Mouse (Mus musculus): Measurements from ENCODE around the gene Zc3h12a. TPM values are rescaled to one million over a fixed set of nuclear protein-coding genes. Genes with fewer than 3 reads are reported as not detected.

The Zc3h12a gene
- total RNA-seq, 2 experiments from 2014 or later = 4.6 to 6.8 TPM

DNA sequence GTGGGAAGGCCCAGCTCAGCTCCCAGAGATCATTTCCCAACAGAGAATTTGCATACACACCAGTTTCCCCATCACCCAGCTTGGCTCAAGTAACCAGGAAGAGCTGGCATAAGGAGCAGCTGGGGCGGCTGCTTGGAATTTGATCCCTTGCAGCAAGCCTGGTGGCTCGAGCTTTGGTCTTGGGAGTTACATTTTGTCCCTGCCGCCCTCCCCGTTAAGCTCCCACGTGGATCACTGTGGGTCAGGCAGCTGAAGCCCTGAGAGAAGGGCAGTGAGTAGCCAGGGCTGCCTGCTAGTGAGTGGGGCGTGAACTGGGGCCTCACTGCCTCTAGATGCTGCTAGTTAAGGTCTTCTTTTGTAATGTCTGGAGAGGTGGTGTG lies 11.9 kb downstream of the Zc3h12a start:
- peak; percentile 55 for DNase-seq

DNA sequence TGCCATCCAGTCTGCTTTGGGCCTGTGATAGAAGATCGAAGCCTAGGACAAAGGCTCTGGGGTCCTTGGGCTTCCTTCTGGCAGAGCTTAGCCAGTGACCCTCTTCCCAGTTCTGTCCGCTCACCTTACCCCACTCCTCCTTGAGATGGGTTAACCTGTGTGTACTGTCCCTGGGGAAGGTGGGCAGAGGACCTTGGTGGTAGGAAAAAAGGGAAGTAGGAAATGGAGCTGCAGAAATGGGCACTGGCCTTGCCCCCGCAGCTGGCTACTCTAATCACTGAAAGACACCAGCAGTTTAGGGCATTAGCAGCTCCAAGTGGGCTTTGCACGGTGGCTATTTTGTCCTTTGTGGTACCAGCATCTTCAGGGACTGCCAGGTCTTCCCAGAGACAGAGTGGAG lies 12.6 kb downstream of the Zc3h12a start:
- DNase-seq = no peak

DNA sequence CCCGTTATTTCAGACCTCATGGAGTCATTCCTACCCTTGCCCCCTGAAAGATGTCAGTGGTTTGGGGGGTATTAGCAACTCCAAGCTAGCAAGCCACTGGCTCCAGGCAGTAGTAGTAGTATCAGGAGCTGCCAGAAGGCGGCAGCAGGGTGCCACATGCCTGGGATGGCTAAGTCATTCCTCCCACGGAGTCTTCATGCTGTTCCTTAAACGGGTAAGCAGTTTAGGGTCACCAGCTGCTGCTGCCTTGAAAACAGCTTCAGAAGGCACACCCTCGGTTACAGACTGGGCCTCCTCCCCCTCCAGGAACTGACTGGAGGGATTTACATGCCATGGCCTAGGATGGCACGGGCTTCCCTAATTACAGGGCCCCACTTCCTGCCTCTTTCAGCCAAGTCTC lies 13.0 kb downstream of the Zc3h12a start:
- DNase-seq = peak; percentile 93

DNA sequence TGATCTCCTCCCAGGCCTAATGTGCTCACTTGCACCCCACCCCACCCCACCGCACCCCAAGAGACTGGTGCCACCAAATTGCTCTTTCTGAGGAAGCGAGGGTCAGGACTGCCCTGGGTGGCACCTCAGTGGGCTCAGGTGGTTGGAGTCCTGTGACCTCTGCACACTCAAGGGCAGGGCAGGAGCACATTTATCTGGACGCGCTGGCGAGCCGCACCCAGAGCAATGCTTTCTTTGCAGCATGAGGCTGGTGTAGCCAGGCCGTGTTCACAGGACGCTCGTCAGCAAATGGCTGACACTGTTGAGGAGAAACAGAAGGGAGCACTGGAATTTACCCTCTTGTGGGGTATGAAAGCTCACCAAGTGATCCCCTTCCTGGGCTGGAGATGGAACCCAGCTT lies 22.3 kb downstream of the Zc3h12a start:
- no peak for DNase-seq

DNA sequence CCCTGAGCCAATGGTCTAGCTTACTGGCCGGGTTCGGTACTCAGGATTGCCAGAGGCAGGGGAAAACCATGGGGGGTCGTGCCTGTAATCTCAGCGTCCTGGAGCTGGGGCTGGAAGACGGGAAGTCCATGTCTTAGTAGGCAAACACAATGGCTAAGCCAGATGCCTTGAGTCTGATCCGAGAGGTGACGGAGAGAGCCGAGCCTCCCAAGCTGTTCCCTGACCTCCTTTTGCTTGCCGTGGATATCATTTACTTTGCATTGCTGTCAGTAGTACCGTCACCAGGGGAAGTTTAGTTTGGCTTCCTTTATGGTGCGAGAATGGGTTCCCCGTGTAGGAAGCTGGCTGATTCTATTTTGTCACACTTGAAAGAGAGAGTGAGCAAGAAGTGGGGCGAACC lies 26.3 kb downstream of the Zc3h12a start:
- no peak for DNase-seq

DNA sequence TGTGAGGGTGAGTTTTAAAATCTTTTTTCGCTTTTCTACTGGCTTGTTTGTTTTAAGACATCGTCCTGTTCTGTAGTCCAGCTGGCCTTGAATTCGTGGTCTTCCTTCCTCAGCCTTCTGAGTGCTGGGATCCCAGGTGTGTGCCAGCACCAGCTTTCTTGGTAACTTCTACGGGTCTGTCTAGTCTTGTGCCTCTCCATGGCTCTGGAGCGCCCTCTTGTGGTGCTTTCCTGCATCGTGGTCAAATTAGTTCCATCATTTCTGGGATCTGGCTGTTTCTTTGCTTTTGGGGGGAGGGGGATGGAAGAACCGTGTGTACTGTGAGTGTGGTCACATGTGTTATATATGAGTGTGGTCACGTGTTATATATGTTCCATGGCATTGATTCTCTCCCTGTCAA lies 28.2 kb downstream of the Zc3h12a start:
- peak; percentile 90 for DNase-seq

DNA sequence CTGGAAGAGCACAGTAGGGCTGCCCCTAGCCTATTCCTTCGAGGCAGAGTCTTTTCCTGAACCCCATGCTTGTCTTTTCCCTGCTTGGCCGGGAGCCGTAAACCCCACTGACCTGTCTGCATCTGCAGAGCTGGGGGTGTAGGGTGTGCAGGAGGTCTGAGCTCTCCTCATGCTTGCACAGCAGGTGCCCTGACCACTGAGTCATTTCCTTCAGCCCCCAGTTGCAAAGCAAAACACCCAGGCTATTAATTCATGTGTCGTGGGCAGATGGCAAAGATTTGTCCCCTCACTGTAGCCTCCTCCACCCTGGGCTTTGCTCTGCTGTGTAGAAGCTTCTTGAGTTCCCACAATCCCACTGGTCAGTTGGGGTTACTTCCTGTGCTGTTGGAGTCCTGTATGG lies 30.2 kb downstream of the Zc3h12a start:
- DNase-seq = no peak

DNA sequence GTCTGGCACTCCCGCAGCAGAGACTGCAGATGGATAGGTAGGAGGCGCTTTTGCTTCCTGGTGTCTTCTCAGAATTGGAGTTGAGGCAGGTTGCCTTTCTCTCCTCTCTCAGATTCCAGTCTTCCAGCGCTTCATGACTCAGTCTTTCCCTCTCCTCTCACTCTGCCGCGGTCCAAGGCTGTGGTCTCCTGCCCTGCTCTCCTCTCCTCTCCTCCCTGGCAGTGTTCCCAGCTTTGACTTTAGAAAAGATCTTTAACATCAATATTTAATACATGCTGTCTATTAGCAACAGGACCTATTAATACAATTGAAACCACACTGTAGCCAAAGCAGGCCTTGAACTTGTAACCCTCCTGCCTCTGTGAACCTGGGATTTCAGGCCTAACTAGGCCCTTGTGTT lies 31.6 kb downstream of the Zc3h12a start:
- DNase-seq = peak; percentile 53

DNA sequence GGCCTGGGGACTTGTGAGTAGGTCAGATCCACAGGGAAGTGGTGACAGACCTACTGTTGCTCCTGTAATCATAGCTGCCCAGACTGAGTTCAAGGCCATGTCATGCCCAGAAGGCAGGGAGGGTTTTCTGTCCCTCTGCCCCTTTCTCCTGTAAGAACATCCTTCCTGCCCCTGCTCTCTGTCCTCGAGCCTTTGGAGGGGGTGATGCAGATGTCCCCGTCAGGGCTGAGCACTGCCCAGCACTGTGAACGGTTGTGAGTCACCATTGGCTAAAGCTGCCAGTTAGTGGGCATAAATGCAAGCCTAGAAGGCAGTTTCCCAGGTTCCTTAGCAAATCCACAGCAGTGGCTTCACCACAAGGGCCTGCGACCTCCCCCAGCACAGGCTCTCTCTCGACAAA lies 34.6 kb downstream of the Zc3h12a start:
- peak; percentile 19 for DNase-seq

DNA sequence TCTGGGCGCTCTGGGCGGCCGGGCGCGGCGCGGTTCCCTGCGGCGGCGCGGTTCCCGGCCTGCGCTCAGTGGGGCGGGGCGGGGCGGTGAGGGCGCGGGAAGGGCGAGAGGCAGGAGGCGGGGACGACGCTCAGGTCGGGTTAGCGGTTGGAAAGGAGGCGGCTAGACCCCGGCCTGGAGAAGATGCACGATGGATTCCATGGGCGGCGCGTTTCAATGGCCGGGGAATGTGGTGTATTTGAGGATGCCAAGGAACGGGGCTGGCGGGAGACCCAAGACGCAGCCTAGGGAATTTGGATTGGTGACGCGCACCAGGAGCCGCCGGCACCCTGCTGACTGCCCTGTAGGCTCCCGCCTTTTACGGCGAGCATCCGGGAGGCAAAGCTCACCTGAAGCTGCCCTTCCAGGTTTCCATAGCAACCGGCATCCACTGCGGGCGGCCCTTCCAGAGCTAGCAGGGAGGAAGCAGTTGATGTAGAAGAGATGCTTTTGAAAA lies 42.2 kb downstream of the Zc3h12a start:
- DNase-seq = peak; percentile 87

DNA sequence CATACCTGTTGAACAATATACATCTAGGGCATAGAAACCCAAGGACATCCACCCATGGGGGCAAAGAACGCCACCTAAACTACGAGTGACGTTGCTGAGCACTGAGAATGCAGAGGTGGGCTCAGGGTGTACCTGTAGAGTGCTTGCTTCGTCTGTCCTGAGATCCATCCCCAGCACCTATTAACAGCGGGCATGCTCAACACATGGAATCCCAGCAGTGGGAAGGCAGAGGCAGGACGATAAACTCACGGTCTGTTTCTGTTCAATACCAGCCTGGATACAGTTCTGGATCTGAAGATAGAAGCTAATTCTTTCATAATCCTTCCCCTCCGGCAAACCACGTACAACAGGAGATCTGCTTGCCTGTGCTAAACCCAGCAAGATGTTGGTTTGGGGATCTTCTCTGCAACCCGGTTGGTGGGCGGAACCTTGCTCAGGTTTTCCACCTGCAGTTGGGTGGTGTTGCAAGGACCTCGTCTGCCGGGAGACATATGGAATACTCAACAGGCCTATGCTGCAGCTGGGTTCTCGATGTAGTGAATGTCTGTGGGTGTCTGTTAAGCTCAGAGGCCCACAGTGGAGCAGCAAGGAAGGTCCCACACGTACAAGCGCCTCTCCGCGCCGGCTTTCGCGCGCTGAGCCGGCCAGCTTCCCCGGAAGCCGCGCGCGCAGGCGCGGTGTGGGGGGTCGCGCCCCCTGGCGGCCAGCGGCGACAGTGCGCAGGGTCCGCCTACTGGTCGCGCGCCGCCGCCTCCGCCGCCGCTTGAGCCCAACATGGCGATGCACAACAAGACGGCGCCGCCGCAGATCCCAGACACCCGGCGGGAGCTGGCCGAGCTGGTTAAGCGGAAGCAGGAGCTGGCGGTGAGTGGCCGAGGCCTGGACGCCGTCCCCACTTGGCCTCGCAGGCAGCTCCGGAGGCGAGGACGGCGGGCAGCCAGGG lies 43.0 kb downstream of the Zc3h12a start, which contains the start of gene Meaf6:
TSS of gene Meaf6 (plus strand) at position 732 of the 943 bp plus-strand sequence.
- DNase-seq = peak; percentile 97

DNA sequence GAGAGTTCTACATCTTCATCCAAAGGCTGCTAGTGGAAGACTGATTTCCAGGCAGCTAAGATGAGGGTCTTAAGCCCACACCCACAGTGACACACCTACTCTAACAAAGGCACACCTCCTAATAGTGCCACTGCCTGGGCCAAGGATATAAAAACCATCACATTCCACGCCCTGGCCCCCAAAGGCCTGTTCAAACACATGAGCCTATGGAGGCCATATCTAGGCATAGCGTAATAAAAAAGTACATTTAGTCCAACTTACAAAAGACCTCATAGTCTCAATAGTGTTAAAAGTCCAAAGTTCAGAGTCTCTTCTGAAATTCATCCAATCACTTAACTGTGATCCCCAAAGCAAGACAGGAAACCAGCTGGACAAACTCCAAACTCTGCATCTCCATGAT lies 48.9 kb downstream of the Zc3h12a start:
- DNase-seq = no peak

DNA sequence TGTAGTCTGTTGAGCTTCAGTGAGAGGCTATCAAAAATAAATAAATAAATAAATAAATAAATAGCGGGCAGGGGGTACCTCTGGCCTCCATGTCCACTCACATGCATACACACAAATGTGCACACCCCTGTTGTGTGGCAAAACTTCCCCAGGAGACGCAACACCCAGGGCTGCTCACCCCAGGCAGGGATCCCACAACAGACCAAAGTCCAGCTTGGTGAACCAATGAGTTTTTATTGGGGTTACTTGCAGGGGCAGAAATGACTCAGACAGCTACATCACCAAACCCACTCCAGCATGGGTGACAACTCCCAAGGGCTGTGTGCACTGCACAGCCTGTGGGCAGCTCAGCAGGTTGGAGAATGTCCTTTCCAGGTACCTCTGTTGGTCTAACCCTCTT lies 49.9 kb downstream of the Zc3h12a start:
- no peak for DNase-seq

Other genes starting within 250 kb of the Zc3h12a start
- gene Epha10, start 246.9 kb downstream of the Zc3h12a start, total RNA-seq (2021) = 1 to 10 TPM; 4.5 to 4.9 TPM
- 10 to 100 TPM in 1 of 2 experiments, 1 to 10 TPM in 1; 9.6 to 11.1 TPM for gene 9930104L06Rik, start 190.8 kb downstream of the Zc3h12a start, total RNA-seq (2021)
- gene Cdca8, start 188.5 kb downstream of the Zc3h12a start, total RNA-seq (2021) = 10 to 100 TPM; 18.6 to 19.2 TPM
- gene Rspo1, start 141.4 kb downstream of the Zc3h12a start, total RNA-seq (2021) = 1 to 10 TPM; 5.2 to 6.0 TPM
- 10 to 100 TPM; 51.9 to 55.5 TPM for gene Gnl2, start 111.3 kb downstream of the Zc3h12a start, total RNA-seq (2021)
- not detected for gene Dnali1, start 62.1 kb downstream of the Zc3h12a start, total RNA-seq (2021)
- gene Snip1, start 61.2 kb downstream of the Zc3h12a start, total RNA-seq (2021) = 10 to 100 TPM; 15.5 to 16.7 TPM
- gene Meaf6, start 42.7 kb downstream of the Zc3h12a start, total RNA-seq (2021) = 10 to 100 TPM; 23.8 to 36.0 TPM

Measured in adrenal gland, postnatal 10 days (tissue).